Mouse (Mus musculus) CD4-positive, CD25-positive, alpha-beta regulatory T cell (primary cell): Measurements from ENCODE around the gene Nufip1. TPM values are rescaled to one million over a fixed set of nuclear protein-coding genes. Genes with fewer than 3 reads are reported as not detected.

Source experiments
- polyA plus RNA-seq: library from polyadenylated mRNA; unstranded; fragments of 100-300 nt; shearing (Covaris generic); gene quantifications from one replicate; pipeline ENCODE4 v1.2.1, GENCODE M21; 2017

Gene Nufip1
- polyA plus RNA-seq = 16.3 TPM

GRCm38 (mm10) chr14:76110396-76111221, at the start of gene Nufip1, which contains the start of gene Gpalpp1:
Gene Nufip1, plus strand, starts transcription at chr14:76110891.
Gene Gpalpp1, minus strand, starts transcription at chr14:76110760.

Other genes with a start within 250 kb of the Nufip1 start
- 0.50 TPM for gene Kctd4, start 155.9 kb upstream of the Nufip1 start, polyA plus RNA-seq
- gene Gtf2f2, start 100.0 kb upstream of the Nufip1 start, polyA plus RNA-seq = 40.9 TPM
- 15.8 TPM for gene Gpalpp1, start 131 bp upstream of the Nufip1 start, polyA plus RNA-seq